Mouse (Mus musculus) layer of hippocampus, adult 9-11 months (tissue): ENCODE data around the gene Cad.

Experiments
- DNase-seq: peaks from one replicate; pipeline ENCODE4 v3.0.0; 2022

Cad gene

DNA sequence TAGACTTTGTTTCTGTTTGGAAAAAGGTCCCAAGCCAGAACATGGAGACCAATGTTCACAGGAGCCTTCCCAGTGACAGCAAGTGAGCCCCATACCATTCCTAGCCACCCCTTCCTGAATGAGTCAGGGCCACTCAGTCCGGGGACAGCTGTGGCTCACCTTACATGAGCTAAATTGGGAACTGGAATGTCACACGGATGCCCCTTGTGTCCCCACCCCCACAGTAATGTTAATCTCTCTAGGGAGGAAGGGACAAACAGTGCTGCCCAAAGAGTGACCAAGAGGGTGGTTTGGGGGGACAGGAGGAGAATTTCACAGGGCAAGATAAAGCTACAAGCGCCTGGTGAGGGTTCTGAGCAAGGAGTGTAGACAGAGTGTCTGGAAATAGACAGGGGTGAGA is 61.8 kb downstream of the Cad start, which contains the start of gene Trim54:
Gene Trim54, plus strand, starts transcription at position 359 of the 400 bp plus-strand sequence.
- no peak for DNase-seq

DNA sequence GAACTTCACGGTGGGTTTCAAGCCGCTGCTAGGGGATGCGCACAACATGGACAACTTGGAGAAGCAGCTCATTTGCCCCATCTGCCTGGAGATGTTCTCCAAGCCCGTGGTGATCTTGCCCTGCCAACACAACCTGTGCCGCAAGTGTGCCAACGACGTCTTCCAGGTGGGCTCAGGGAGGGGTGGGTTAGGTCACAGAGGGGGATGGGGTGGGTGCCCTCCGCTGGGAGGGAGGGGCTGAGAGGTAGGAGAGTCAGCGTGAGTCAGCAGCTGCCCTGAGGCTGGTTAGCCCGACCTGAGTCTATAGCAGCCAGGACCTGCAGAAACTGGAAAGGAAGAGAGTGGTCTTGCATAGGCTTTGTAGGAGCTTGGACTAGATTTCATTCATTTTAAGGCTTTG is 62.3 kb downstream of the Cad start:
- no peak for DNase-seq

DNA sequence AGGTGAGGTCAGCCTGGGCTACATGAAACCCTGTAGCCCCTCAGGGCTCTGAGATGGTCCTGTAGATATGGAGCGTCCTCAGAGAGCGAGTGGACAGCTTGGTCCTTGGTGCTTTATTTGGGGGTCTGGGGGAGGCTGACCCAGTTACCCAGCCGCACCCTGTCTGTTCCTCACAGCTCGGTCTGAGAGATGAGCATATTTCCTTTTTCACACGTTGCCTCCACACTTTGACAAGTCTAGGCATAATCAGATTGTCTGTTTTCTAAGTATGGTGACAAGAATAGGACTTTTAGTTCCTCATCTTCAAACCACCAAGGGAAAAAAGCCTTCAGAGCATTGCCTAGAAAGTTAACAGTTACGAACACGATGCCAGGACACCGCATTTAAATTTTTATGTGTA is 66.5 kb downstream of the Cad start:
- DNase-seq, result no peak

- no peak for DNase-seq
These were observed 68.9 kb downstream of the Cad start for GRCm38 (mm10) chr5:31123481-31123880.

GRCm38 (mm10) chr5:31126050-31126449 is 71.5 kb downstream of the Cad start:
- DNase-seq, result no peak
